Mouse (Mus musculus) E14TG2a.4 (cell line): ENCODE results near the gene Med12l.

Source experiments
- CTCF ChIP-seq: conservative IDR thresholded peaks from 2 replicates; pipeline ENCODE4 v1.5.1; 2014; ENCODE audit warnings: low read length
- NANOG ChIP-seq: IDR thresholded peaks from 2 replicates; pipeline ENCODE4 v1.6.1; 2014; ENCODE audit warnings: borderline replicate concordance, low read length, mixed read lengths
- POU5F1 ChIP-seq: IDR thresholded peaks from 2 replicates; pipeline ENCODE4 v1.6.1; 2014; ENCODE audit warnings: low read length, borderline replicate concordance

- TF ChIP-seq CTCF (no peak), POU5F1 (no peak), NANOG (no peak)
Observed at GRCm38 (mm10) chr3:59191674-59192073, 186.0 kb downstream of the Med12l start.
